Mouse (Mus musculus) liver, embryonic 14.5 days (tissue): ENCODE data around the gene Hibadh.

Source experiments
- CTCF ChIP-seq: IDR thresholded peaks from 2 replicates; pipeline ENCODE4 v1.5.1; 2016; ENCODE audit warnings: antibody characterized with exemption, low read depth, control low read depth
- EP300 ChIP-seq: IDR thresholded peaks from 2 replicates; pipeline ENCODE4 v1.6.1; 2016; ENCODE audit warnings: antibody characterized with exemption, low read depth

GRCm38 (mm10) chr6:52586564-52586963, 53.6 kb downstream of the Hibadh start:
- TF ChIP-seq CTCF (no peak), EP300 (no peak)
